Mouse (Mus musculus) forebrain, embryonic 14.5 days (tissue): ENCODE results near the gene Ilf2. TPM values are rescaled to one million over a fixed set of nuclear protein-coding genes. Genes with fewer than 3 reads are reported as not detected.

ENCODE experiments used
- ATAC-seq: fragments of 200-750 bp; cut with Nextera tagmentation; 2 replicates; pipeline ENCODE4 v1.8.0; 2017; ENCODE audit warnings: mild to moderate bottlenecking, moderate library complexity
- DNase-seq: peaks from one replicate; pipeline ENCODE4 v3.0.0-alpha.2; 2015; ENCODE audit warnings: low spot score
- H3K27ac ChIP-seq: fragments of 300-500 bp; sonication (generic); 2 replicates; pipeline ENCODE4 v1.5.1; 2014; ENCODE audit warnings: low read depth, mild to moderate bottlenecking, control low read depth, low read length, moderate library complexity
- H3K27me3 ChIP-seq: fragments of 300-500 bp; sonication (generic); replicated peaks from 2 replicates; pipeline ENCODE4 v1.6.1; 2014; ENCODE audit warnings: low read length, control low read depth, mixed read lengths; ENCODE audit not compliant: control insufficient read depth, insufficient read depth
- H3K36me3 ChIP-seq: fragments of 300-500 bp; sonication (generic); 2 replicates; pipeline ENCODE4 v1.6.1; 2014; ENCODE audit warnings: low read length, control low read depth; ENCODE audit not compliant: control insufficient read depth, insufficient read depth
- H3K4me1 ChIP-seq: fragments of 300-500 bp; sonication (generic); 2 replicates; pipeline ENCODE4 v1.6.1; 2014; ENCODE audit warnings: antibody characterized with exemption, low read length, control low read depth; ENCODE audit not compliant: control insufficient read depth, insufficient read depth
- H3K4me2 ChIP-seq: fragments of 300-500 bp; sonication (generic); 2 replicates; pipeline ENCODE4 v1.6.1; 2014; ENCODE audit warnings: mild to moderate bottlenecking, control low read depth, low read length
- H3K4me3 ChIP-seq: fragments of 300-500 bp; sonication (generic); 2 replicates; pipeline ENCODE4 v1.5.1; 2014; ENCODE audit warnings: low read depth, low read length, control low read depth
- H3K9ac ChIP-seq: fragments of 300-500 bp; sonication (generic); 2 replicates; pipeline ENCODE4 v1.6.1; 2014; ENCODE audit warnings: mild to moderate bottlenecking, low read length, control low read depth, moderate library complexity
- H3K9me3 ChIP-seq: fragments of 300-500 bp; sonication (generic); replicated peaks from 2 replicates; pipeline ENCODE4 v1.6.1; 2016; ENCODE audit warnings: low read length, control low read depth, mixed read lengths; ENCODE audit not compliant: control insufficient read depth
- WGBS: fragments of 180-500 bp; shearing (Covaris S2); extraction: QIAGEN DNeasy Blood & Tissue Kit; methylation state at CpG from one replicate; pipeline ENCODE4 v1.1.7; 2014; 5-methylcytosine and 5-hydroxymethylcytosine counted together
- polyA plus RNA-seq: library from polyadenylated mRNA; unstranded; fragments of >200 nt; fragmentation: Nextera tagmentation; extraction: Ambion mirVana; gene quantifications from 2 replicates; pipeline ENCODE4 v1.2.1, GENCODE M21; 2014

Gene Ilf2
- polyA plus RNA-seq, 1 experiment from 2014 or later = 266 TPM

DNA sequence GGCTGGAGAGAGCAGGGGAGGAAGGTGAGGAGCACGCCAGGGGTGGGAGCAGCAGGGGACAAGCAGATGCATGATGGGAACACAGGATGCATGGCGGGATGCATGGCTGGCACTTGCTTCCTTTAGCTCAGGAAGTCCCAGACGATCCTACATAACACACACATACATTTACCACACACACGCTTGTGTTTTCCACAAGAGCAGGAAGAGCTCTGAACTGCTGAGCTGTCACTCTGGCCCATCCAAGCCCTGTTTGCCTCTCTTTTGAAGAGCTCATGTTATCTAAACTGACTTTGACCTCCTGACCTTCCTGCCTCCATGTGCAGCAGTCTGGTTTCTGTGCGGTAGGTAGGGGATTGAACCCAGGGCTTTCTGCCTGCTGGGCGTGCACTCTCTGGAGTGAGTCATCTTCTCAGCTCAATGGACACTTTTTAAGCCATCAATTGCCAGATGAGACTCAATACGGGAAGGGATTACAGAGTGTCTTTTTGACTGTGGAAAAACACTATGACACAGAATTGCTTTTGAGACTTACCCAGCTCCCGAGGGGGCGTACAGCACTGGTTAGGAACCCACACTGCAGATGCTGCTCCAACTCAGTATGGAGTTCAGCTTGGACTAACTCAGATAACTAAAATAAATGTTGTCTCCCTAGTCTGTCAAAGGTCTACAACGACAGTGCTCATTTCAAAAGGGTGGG lies 24.4 kb upstream of the Ilf2 start:
- Histone ChIP-seq H3K27ac (no peak overlapping the region), H3K36me3 (no peaks in the 10 kb centered on the region), H3K27me3 (no peaks in the 10 kb centered on the region), H3K4me1 (no peaks in the 10 kb centered on the region), H3K9me3 (no peaks in the 10 kb centered on the region), H3K9ac (no peak overlapping the region), H3K4me3 (no peak overlapping the region), H3K4me2 (no peak overlapping the region)
- ATAC-seq = no peak
- DNase-seq = no peak
- 63% methylated on average over 10 of the region's 10 CpGs for WGBS

DNA sequence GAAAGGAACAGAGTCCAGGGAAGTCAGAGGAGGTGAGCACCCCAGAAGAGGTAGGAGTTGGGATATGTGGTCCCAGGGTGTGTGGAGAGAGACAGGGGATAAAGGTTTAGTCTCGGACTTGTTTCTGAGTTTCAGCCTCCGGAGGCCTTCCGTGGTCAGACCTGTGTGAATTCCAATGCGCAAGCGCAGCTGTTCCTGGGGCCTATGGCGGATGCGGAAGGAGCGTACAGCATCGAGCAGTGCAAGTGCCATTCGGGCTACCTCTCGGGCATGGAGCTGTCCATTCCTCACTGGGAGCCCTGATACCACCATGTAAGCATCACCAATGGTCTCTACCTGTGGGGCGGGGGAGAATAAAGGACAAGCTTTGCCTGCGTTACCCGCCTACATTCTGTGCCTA lies 21.0 kb upstream of the Ilf2 start:
- no peak overlapping the region for H3K27ac ChIP-seq
- ATAC-seq = no peak
- no peak overlapping the region for H3K9ac ChIP-seq
- H3K36me3 ChIP-seq = no peaks in the 10 kb centered on the region
- no peak for DNase-seq
- no peak overlapping the region for H3K4me3 ChIP-seq
- H3K4me2 ChIP-seq = no peak overlapping the region
- WGBS = 85% methylated on average over 14 of the region's 14 CpGs
- no peaks in the 10 kb centered on the region for H3K9me3 ChIP-seq
- no peaks in the 10 kb centered on the region for H3K27me3 ChIP-seq
- H3K4me1 ChIP-seq = no peaks in the 10 kb centered on the region

DNA sequence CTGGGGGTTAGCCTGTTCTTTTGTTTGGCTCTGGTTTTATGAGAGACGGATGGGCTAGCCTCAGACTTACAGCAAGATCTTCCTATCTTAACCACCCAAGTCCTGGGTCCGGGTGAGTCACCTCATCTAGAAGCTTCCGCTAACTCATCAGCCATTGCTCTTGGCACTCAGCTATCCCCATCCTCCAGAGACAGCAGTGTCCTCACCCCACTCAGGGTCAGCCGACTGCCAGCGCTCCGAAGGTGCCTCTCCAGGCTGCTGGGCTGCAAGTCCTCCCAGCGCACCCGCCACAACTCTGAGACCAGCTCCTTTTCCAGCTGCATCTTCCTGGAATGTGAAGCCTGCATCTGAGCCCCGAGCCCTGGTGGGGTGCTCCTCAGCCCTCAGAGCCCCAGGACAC lies 16.2 kb upstream of the Ilf2 start:
- peaks cover 25% of the 10 kb centered on the region for H3K27me3 ChIP-seq
- WGBS = 80% methylated on average over 9 of the region's 9 CpGs

DNA sequence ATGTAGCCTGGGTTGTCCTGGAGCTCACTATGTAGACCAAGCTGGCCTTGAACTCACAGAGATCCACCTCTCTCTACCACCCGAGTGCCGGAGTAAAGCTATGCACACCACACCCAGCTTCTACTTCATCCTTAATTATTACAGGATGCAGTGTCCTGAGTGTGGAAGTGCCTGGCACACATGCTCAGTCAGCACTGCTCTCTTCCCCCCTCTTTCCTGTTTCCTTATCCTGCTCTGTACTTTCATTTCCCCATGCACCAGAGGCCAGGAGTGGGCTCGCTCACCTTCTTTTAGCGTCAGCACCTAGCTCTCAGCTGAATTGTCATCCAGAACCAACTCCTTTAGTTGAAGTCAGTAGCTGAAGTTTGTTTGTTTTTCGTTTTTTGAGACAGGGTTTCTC lies 15.6 kb upstream of the Ilf2 start:
- 79% methylated on average over 5 of the region's 5 CpGs for WGBS
- Histone ChIP-seq H3K4me2 (no peak overlapping the region), H3K36me3 (no peaks in the 10 kb centered on the region), H3K9me3 (no peaks in the 10 kb centered on the region), H3K9ac (no peak overlapping the region), H3K4me1 (peaks cover 3% of the 10 kb centered on the region; the same call in 1 of the 2 replicates), H3K27me3 (peaks cover 30% of the 10 kb centered on the region), H3K4me3 (no peak overlapping the region), H3K27ac (no peak overlapping the region)
- DNase-seq (no peak), ATAC-seq (no peak)

More for the DNA sequence above, 16.2 kb upstream of the Ilf2 start:
- Histone ChIP-seq H3K4me2 (no peak overlapping the region), H3K9me3 (no peaks in the 10 kb centered on the region), H3K4me1 (no peaks in the 10 kb centered on the region), H3K27ac (no peak overlapping the region), H3K4me3 (no peak overlapping the region), H3K9ac (no peak overlapping the region), H3K36me3 (no peaks in the 10 kb centered on the region)
- ATAC-seq (no peak), DNase-seq (no peak)

DNA sequence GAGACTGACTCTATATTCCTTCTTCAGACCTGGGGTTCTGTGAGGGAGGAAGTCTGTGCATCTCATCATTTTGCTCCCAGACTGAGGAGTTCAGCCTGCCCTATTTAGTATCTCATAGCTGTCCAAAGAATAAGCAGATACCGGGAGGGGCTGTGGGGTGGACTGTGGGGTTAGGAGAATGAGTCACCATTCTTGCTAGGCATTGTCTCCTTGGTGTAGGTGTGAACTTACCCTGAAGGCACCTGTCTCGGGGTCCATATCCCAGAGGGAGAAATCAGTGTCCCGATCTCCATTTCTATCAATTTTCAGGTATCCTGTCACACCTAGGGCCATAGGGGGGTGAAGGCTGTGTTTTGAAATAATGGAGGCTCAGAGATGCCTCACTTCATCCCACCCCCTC lies 14.0 kb upstream of the Ilf2 start:
- Histone ChIP-seq H3K27me3 (peaks cover 37% of the 10 kb centered on the region), H3K4me3 (no peak overlapping the region), H3K4me1 (peaks cover 6% of the 10 kb centered on the region; the same call in 1 of the 2 replicates), H3K9me3 (no peaks in the 10 kb centered on the region), H3K36me3 (no peaks in the 10 kb centered on the region), H3K9ac (no peak overlapping the region), H3K4me2 (no peak overlapping the region), H3K27ac (no peak overlapping the region)
- DNase-seq = no peak
- ATAC-seq = no peak
- 88% methylated on average over 3 of the region's 3 CpGs for WGBS

DNA sequence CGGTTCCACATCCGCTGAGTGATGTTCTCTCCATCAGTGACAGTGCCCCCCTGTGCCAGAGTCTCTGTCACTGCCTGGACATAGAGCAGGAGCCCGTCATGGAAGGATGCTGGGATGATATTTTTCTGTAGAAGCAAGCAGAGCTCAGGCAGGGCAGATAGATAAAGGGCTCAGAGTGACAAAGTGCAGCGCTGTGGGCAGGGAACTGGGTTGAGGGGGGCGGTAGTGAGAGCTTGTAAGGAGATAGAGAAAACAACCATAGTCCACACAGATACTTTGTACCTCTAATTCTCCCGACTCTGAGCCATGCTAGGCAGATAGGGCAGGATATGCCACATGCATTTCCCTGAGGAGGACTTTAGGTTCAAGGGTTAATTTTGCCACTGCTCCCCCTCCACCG lies 13.3 kb upstream of the Ilf2 start:
- H3K9me3 ChIP-seq = no peaks in the 10 kb centered on the region
- 28% methylated on average over 7 of the region's 7 CpGs for WGBS
- no peak for ATAC-seq
- H3K4me2 ChIP-seq = no peak overlapping the region
- no peaks in the 10 kb centered on the region for H3K36me3 ChIP-seq
- no peak overlapping the region for H3K9ac ChIP-seq
- H3K27ac ChIP-seq = no peak overlapping the region
- no peak for DNase-seq
- peaks cover 6% of the 10 kb centered on the region; the same call in 1 of the 2 replicates for H3K4me1 ChIP-seq
- H3K4me3 ChIP-seq = no peak overlapping the region
- H3K27me3 ChIP-seq = peaks cover 37% of the 10 kb centered on the region

DNA sequence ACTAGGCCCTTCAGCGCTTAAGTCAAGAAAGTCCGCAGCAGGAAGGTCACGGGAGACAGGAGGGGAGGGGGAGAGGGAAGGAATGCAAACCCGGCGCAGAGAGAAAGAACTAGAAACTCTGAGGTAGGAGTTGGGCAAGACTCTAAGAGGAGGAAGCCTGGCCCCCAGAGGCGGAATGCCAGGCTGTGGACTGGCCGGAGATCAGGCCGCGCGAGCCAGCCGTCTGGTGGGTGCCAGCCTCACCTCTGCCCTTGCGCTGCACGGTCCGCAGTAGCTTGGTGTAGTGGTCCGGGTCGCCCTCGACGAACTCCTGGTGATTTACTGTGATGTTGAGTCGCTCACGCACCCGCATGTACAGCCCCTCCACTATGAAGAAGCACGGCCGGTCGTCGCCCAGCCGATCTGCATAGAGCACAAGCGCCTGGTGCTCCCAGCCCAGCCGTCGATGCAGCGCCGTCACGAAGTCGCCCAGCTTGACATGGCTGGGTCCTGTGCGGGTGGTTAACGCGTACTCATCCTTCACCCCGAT lies 11.3 kb upstream of the Ilf2 start:
- Histone ChIP-seq H3K27ac (no peak overlapping the region), H3K4me1 (peaks cover 6% of the 10 kb centered on the region; the same call in 1 of the 2 replicates), H3K36me3 (no peaks in the 10 kb centered on the region), H3K9ac (peak overlapping the region; percentile 55), H3K4me3 (peak overlapping the region; percentile 52), H3K4me2 (peak overlapping the region; percentile 57), H3K27me3 (peaks cover 37% of the 10 kb centered on the region), H3K9me3 (no peaks in the 10 kb centered on the region)
- ATAC-seq (peak; percentile 44), DNase-seq (no peak)
- 12% methylated on average over 37 of the region's 37 CpGs for WGBS

DNA sequence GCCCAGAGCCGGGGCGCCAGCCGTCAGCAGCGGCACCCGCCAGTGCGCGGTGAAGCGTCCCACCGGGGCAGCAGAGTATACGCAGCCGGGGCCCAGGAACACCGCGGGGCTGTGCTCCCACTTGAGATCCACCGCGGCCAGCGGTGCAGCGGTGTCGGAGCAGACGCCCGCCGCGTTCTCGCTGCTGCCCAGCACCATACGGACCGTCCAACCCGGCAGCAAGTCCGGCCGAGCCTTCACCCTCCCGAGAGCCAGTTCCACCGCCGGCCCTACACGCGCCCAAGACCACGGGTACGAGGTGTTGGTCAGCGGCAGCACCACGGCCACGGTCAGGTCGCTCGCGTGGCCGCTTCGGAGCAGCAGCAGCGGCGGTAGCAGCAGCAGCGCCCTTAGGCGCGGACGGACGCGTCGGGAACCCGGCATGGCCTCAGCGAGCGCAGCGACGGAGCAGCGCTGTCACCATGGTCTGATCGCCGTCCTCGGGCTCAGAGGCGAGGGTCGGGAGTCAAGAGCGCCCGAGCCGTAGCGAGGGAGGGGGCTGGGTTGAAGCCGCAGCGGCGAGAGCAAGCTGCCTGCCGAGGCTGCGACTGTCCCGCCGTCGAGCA lies 10.7 kb upstream of the Ilf2 start:
- ATAC-seq (peak; percentile 52), DNase-seq (peak; percentile 17)
- Histone ChIP-seq H3K9me3 (no peaks in the 10 kb centered on the region), H3K4me1 (peaks cover 6% of the 10 kb centered on the region; the same call in 1 of the 2 replicates), H3K27ac (no peak overlapping the region), H3K4me3 (peak overlapping the region; percentile 52), H3K9ac (peak overlapping the region; percentile 55), H3K36me3 (no peaks in the 10 kb centered on the region), H3K4me2 (peak overlapping the region; percentile 57), H3K27me3 (peaks cover 37% of the 10 kb centered on the region)
- whole genome bisulfite sequencing = under 1% methylated on average over 70 of the region's 75 CpGs
